Mouse (Mus musculus) lung, embryonic 14.5 days (tissue): ENCODE data around the gene Nabp2. TPM values are rescaled to one million over a fixed set of nuclear protein-coding genes. Genes with fewer than 3 reads are reported as not detected.
A peak's percentile ranks its signal among the peaks of the same experiment; 100 is the strongest.

Experiments used
- ATAC-seq: fragments of 200-750 bp; cut with Nextera tagmentation; 2 replicates; pipeline ENCODE4 v1.8.0; 2017; ENCODE audit warnings: mild to moderate bottlenecking, moderate TSS enrichment, moderate library complexity; ENCODE audit not compliant: insufficient read depth
- DNase-seq: peaks from one replicate; pipeline ENCODE4 v3.0.0-alpha.2; 2015
- H3K27ac ChIP-seq: fragments of 300-500 bp; sonication (generic); 2 replicates; pipeline ENCODE4 v1.5.1; 2014; ENCODE audit warnings: low read depth, mild to moderate bottlenecking, moderate library complexity
- H3K27me3 ChIP-seq: fragments of 300-500 bp; sonication (generic); 2 replicates; pipeline ENCODE4 v1.6.1; 2014; ENCODE audit warnings: low read length, control low read depth; ENCODE audit not compliant: insufficient read depth
- H3K36me3 ChIP-seq: fragments of 300-500 bp; sonication (generic); 2 replicates; pipeline ENCODE4 v1.6.1; 2014; ENCODE audit warnings: control low read depth; ENCODE audit not compliant: insufficient read depth
- H3K4me1 ChIP-seq: fragments of 300-500 bp; sonication (generic); 2 replicates; pipeline ENCODE4 v1.6.1; 2014; ENCODE audit warnings: antibody characterized with exemption, control low read depth; ENCODE audit not compliant: insufficient read depth
- H3K4me2 ChIP-seq: fragments of 300-500 bp; sonication (generic); 2 replicates; pipeline ENCODE4 v1.6.1; 2014; ENCODE audit warnings: mild to moderate bottlenecking
- H3K4me3 ChIP-seq: fragments of 300-500 bp; sonication (generic); 2 replicates; pipeline ENCODE4 v1.5.1; 2014; ENCODE audit warnings: low read depth, low read length
- H3K9ac ChIP-seq: fragments of 300-500 bp; sonication (generic); 2 replicates; pipeline ENCODE4 v1.6.1; 2014
- H3K9me3 ChIP-seq: fragments of 300-500 bp; sonication (generic); 2 replicates; pipeline ENCODE4 v1.6.1; 2016; ENCODE audit warnings: low read depth, low read length, control low read depth
- CTCF ChIP-seq: IDR thresholded peaks from 2 replicates; pipeline ENCODE4 v1.5.1; 2016; ENCODE audit warnings: antibody characterized with exemption, low read depth
- whole genome bisulfite sequencing: fragments of 180-500 bp; shearing (Covaris S2); extraction: QIAGEN DNeasy Blood & Tissue Kit; methylation state at CpG from one replicate; pipeline ENCODE4 v1.1.7; 2014; 5-methylcytosine and 5-hydroxymethylcytosine counted together
- polyA plus RNA-seq: library from polyadenylated mRNA; unstranded; fragments of >200 nt; fragmentation: Nextera tagmentation; extraction: Ambion mirVana; gene quantifications from 2 replicates; pipeline ENCODE4 v1.2.1, GENCODE M21; 2014

Nabp2 gene
- polyA plus RNA-seq, 1 experiment from 2014 or later, result 83.1 TPM

DNA sequence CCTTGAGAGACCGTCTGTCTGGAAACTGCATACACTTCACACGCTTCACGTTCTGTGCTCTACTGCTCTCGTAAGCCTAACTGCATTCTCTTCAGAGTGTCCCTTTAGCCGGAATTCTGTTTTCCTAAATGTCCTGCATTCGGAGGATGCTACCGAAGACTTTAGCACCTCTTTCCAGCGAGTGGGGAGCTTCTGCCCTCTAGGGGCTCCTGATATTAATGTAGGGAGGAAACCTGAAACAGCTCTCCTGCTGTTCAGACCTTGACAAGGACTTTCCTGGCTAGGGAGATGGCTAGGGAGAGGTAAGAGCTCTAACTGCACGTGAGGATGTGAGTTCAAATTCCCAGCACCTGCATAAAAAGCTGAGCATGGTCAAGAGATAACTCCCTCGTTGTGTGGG is 29.1 kb upstream of the Nabp2 start:
- H3K36me3 ChIP-seq, result peaks cover 69% of the 10 kb centered on the region
- TF ChIP-seq CTCF, result peak; percentile 45
- ATAC-seq, result no peak

DNA sequence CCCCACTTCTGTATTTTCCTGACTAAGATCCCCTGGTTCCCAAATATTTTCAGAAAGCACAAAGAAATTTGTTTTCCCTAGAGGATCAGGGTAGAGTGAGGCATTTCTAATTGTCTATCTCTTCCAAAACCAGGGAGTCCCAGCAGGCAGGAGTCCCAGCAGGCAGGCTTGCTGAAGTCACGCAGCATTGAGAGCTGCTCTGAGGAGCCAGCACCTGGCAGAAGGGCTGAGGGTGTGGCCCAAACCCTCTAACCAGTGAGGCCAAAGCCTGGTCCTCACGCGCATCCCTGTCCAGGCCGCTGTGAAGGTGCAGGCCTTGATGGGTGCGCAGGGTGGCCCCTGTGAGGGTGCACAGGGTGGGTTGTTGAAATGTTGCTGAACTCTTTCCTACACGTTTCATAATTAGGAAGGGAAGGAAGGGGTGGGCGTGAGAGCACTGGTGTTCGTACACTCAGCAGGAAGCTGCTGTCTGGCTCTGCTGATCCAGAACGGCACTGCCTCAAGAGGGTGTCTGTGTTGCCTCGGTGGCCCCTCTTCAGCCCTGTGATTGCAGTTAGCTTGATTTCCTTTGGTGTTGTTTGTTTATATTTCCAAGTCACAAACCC is 27.5 kb upstream of the Nabp2 start:
- no peak; the same call in 1 of the 2 replicates for ATAC-seq
- peaks cover 83% of the 10 kb centered on the region for H3K36me3 ChIP-seq

More for the DNA sequence above, 29.1 kb upstream of the Nabp2 start:
- Histone ChIP-seq H3K4me3 (no peak overlapping the region), H3K27me3 (no peaks in the 10 kb centered on the region), H3K4me2 (no peak overlapping the region), H3K4me1 (no peaks in the 10 kb centered on the region), H3K9ac (no peak overlapping the region), H3K9me3 (no peaks in the 10 kb centered on the region), H3K27ac (no peak overlapping the region)
- 59% methylated on average over 10 of the region's 10 CpGs for WGBS
- DNase-seq, result peak; percentile 62

DNA sequence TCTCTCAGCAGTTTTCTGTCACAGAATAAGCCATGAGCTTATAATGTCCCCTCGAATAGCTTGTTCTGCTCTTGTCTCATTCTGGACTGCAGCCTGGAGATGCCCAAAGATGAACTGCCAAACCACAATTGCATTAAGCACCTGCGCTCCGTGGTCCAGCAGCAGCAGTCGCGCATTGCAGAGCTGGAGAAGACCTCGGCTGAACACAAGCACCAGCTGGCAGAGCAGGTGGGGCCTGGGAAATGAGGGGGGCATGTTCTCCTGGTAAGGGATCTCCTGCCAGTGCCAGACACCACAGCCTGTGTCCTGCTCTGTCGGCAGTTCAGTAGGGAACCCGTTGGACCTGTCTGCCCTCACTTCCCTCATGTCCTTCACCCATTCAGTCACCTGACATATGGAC is 25.1 kb upstream of the Nabp2 start:
- ATAC-seq, result no peak
- Histone ChIP-seq H3K27me3 (no peaks in the 10 kb centered on the region), H3K9me3 (no peaks in the 10 kb centered on the region), H3K27ac (no peak overlapping the region), H3K4me2 (no peak overlapping the region), H3K36me3 (peaks cover 83% of the 10 kb centered on the region), H3K9ac (no peak overlapping the region), H3K4me1 (no peaks in the 10 kb centered on the region), H3K4me3 (no peak overlapping the region)
- TF ChIP-seq CTCF, result no peak
- 90% methylated on average over 8 of the region's 8 CpGs for WGBS
- DNase-seq, result no peak

More for the DNA sequence above, 27.5 kb upstream of the Nabp2 start:
- 64% methylated on average over 10 of the region's 10 CpGs for WGBS
- DNase-seq, result peak; percentile 28
- no peaks in the 10 kb centered on the region for H3K4me1 ChIP-seq
- H3K27me3 ChIP-seq, result no peaks in the 10 kb centered on the region
- TF ChIP-seq CTCF, result no peak
- no peak overlapping the region for H3K4me3 ChIP-seq
- H3K9me3 ChIP-seq, result no peaks in the 10 kb centered on the region
- no peak overlapping the region for H3K9ac ChIP-seq
- no peak overlapping the region for H3K4me2 ChIP-seq
- no peak overlapping the region for H3K27ac ChIP-seq

DNA sequence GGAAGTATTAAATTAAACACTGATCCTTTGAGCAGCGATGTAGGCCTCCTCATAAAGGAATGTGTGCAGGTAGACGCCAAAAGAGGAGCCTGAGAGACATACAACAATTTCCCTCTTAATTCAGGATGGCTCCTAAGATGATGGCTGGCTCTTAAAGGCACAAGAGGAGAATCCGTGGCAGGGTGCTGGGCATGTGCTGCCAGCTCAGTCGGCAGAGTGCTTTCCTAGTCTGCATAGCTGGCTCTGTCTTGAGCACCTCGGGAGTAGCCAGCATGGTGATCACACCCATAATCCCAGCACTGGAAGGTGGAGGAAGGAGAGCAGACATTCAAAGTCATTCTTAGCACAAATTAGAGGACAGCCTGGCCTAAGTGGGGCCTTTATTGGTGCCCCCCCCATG is 24.6 kb upstream of the Nabp2 start:
- no peak overlapping the region for H3K4me3 ChIP-seq
- no peak overlapping the region for H3K27ac ChIP-seq
- TF ChIP-seq CTCF, result no peak
- H3K9me3 ChIP-seq, result no peaks in the 10 kb centered on the region
- no peaks in the 10 kb centered on the region for H3K27me3 ChIP-seq
- no peak overlapping the region for H3K9ac ChIP-seq
- 84% methylated on average over 5 of the region's 5 CpGs for WGBS
- DNase-seq (no peak), ATAC-seq (no peak)
- H3K4me2 ChIP-seq, result no peak overlapping the region
- H3K4me1 ChIP-seq, result no peaks in the 10 kb centered on the region
- peaks cover 82% of the 10 kb centered on the region for H3K36me3 ChIP-seq

DNA sequence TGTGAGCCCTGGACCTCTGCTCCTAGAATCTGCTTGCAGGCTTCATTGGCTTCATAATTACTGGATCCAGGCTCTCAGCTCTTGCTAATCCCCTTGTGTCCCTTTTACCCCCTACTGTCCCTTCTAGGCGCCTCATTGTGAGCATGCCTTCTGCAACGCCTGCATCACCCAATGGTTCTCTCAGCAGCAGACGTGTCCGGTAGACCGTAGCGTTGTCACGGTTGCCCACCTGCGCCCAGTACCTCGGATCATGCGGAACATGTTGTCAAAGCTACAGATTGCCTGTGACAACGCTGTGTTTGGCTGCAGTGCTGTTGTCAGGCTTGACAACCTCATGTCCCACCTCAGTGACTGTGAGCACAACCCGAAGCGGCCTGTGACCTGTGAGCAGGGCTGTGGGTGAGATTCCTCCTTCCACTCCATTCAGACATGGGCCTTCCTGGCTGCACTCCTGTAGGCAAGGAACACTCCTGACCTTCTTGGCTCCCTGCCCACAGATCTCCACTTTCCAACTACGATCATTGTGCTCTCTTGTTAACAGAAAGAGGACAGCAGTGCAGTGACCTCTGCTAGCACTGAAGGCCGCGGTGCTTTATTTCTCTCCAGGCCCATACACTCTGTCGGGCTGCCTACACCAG is 24.0 kb upstream of the Nabp2 start:
- Histone ChIP-seq H3K9ac (no peak overlapping the region), H3K4me2 (no peak overlapping the region), H3K27ac (no peak overlapping the region), H3K9me3 (no peaks in the 10 kb centered on the region), H3K27me3 (no peaks in the 10 kb centered on the region), H3K4me1 (no peaks in the 10 kb centered on the region), H3K4me3 (no peak overlapping the region), H3K36me3 (peaks cover 82% of the 10 kb centered on the region)
- no peak for ATAC-seq
- 84% methylated on average over 17 of the region's 17 CpGs for WGBS
- no peak for TF ChIP-seq CTCF
- DNase-seq, result peak; percentile 42

DNA sequence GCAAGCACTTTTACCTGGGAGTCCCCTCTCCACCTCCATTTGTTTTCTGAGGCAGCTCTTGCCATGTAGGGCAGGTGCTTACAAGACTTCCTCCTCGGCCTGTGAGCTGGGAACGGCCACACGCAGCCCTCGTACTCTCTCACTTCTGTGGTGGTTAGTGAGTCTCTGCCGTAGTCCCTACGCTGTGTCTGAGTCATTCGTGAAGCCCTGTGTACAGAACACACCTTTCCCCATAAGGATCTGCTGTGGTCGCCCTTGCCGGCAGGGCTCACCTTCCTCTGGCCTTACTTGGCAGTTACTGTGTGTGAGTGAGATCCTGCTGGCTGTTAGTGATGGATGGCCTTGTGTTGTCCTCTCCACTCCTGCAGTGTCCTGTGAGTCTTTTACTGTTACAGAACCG is 23.4 kb upstream of the Nabp2 start:
- Histone ChIP-seq H3K9ac (no peak overlapping the region), H3K4me2 (no peak overlapping the region), H3K36me3 (peaks cover 82% of the 10 kb centered on the region), H3K4me3 (no peak overlapping the region), H3K27ac (no peak overlapping the region), H3K27me3 (no peaks in the 10 kb centered on the region), H3K4me1 (no peaks in the 10 kb centered on the region), H3K9me3 (no peaks in the 10 kb centered on the region)
- no peak for DNase-seq
- TF ChIP-seq CTCF, result no peak
- no peak for ATAC-seq
- WGBS, result 74% methylated on average over 10 of the region's 10 CpGs

DNA sequence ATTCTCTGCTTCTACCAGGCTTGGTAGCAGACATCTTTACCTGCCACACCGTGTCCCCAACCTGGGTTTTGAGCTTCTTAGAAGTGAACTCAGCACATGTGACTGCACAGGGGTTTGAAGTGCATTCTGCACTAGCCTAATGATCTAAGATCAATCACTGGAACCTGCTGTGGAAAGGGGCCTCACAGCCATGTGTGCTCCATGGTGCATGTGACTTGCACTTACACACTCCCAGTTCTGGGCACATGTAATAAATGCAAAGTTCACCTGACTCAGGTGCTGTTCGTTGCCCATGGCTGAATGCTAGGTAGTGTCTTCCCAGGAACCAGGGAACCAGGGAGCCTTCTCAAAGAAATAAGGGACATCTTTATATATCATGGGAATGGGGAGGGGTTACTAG is 22.1 kb upstream of the Nabp2 start:
- H3K4me2 ChIP-seq, result no peak overlapping the region
- H3K27me3 ChIP-seq, result no peaks in the 10 kb centered on the region
- 91% methylated on average over 2 of the region's 2 CpGs for WGBS
- no peak overlapping the region for H3K27ac ChIP-seq
- H3K9me3 ChIP-seq, result no peaks in the 10 kb centered on the region
- peaks cover 82% of the 10 kb centered on the region for H3K36me3 ChIP-seq
- DNase-seq (no peak), ATAC-seq (no peak)
- TF ChIP-seq CTCF, result no peak
- no peak overlapping the region for H3K4me3 ChIP-seq
- H3K9ac ChIP-seq, result no peak overlapping the region
- no peaks in the 10 kb centered on the region for H3K4me1 ChIP-seq
